Mouse (Mus musculus) ovary, adult 18-20 months (tissue): ENCODE data around the gene Rnd3.

Experiments used
- DNase-seq: peaks from one replicate; pipeline ENCODE4 v3.0.0; 2022; ENCODE audit warnings: low spot score, mixed read lengths

Gene Rnd3

DNA sequence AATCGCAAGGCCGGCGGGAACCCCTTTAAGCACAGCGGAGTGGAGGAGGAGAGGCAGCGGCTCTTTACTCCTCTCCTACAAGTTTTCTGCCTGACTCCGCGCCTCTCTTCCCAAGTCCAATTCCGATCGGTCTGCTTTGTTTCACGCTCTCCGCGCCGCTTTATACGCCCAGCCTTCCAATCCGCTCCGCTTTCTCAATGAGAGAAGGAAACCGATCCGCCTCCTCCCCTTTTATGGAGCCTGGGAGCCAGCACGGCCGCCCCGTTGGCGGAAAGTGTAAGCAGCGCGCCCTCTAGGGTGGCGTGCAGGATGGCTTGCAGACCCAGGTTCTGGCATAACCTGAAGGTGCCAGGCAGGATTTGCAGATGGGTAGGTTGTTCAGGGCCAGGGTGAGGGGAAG lies at the start of gene Rnd3:
Gene Rnd3 (minus strand): TSS at position 137 of the 400 bp plus-strand sequence.
- peak; percentile 92 for DNase-seq

DNA sequence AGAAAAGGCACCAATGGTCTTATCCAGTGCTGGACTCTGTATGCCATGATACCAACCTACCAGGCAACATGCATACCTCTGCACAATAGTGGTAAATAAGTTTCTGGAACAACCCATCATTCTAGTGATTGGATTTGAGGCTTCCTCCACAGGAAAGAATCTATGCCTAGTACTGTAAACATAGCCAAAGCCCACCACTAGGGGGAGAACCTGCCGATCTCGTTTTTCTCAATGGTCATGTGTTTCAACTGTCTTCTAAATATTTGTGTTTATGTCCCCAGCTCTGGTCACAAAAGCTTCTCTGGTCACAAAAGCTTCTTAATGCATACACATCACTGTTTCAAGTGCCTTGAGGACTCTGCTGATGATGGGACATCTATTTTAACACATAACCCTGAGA lies 43.4 kb upstream of the Rnd3 start:
- DNase-seq = no peak

DNA sequence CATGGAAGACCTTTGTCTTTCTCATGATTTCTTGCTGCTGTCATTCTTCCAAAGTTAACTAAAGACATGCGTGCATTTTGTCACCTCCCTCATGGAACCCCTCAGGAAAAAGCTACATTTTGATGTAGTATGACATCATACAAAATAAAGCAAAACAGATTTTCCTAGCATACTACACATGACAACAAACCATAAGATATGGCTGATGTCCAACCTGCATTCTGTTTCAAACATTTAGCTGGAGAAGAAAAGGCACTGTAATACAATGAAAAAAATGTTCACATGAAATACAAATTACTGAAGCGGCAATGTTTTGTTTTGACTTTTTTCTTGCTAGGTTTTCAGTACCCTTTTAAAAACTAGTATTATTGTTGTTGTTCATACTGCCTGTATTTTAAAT lies 36.9 kb upstream of the Rnd3 start:
- no peak for DNase-seq

DNA sequence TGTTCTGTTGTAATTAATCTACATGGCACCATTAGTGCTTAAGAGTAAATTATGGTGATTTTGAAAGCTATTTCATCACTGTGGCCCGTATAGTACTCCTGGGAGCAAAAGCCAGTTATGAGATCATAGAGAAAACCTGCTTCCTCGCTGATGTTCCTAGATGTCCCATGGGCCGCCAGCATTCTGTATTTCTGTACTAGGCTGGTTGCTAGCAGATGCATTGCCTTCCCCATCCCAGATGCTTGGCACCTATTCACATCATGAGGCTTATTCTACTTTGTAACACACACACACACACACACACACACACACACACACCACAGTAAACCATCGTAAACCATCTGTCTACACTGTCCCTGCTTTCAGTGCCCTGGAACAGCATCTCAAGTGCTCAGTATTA lies 34.1 kb upstream of the Rnd3 start:
- no peak for DNase-seq

GRCm38 (mm10) chr2:51181376-51181775 lies 32.5 kb upstream of the Rnd3 start:
- no peak for DNase-seq

- DNase-seq = no peak
Observed at GRCm38 (mm10) chr2:51179096-51179495, 30.2 kb upstream of the Rnd3 start.

GRCm38 (mm10) chr2:51177615-51178014 lies 28.7 kb upstream of the Rnd3 start:
- no peak for DNase-seq

GRCm38 (mm10) chr2:51175276-51175675 lies 26.4 kb upstream of the Rnd3 start:
- DNase-seq = no peak

GRCm38 (mm10) chr2:51161110-51161509 lies 12.2 kb upstream of the Rnd3 start:
- no peak for DNase-seq

DNA sequence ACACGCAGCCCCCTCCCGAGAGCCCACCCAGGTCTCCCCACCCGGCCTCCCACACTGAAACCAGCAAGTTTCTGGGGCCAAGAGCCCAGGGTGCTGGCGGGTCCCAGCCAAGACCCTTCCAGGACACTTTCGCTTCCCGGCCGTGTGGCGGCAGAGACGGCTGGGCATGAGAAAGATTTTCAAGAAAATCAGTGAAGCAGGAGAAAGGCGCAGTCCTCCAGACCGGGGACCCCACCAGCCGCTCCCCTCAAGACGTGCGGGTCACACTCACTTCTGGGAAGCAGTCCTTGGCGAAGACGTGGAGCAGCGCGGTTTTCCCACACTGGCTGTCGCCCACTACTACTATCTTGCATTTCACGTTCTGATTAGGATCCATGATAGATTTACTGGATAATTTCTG lies 457 bp downstream of the Rnd3 start:
- DNase-seq = peak; percentile 5

DNA sequence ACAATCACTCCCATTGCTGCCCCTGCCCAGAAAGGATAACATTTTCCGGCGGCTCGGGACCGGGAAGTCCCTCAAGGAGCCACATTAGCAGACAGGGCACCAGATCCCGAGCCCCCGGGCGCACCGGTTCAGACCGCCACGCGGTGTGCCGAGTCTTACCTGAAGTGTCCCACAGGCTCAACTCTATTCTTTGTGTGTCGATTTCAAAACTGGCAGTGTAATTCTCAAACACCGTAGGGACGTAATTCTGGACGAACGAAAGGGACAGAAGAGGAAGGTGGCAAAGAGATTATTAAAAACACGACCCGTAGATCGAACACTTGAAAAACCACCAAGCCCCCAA lies 875 bp downstream of the Rnd3 start:
- no peak for DNase-seq

- peak; percentile 66 for DNase-seq
Observed at GRCm38 (mm10) chr2:51147318-51148064, 1.4 kb downstream of the Rnd3 start.

DNA sequence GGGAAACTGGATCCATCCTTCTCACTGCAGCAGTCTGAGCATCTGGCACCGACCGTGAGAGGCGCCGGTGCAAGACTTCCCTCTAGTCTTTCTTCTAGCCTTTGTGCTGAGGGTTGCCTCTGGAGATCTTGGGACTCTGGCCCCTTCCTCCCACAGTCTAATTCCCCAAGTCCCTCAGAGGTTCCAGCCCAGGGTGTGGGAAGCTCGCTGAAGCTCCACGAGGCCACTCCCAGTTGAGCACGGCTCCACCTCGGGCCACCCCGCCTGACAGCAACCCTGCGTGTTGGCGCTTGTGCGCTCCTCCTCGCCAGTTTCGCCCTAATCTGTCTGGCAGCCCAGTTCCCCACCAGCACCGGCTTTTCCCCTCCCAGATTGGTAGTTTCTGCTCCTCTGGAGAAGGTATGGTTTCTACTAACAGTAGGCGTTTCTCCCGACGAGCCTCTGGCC lies 2.0 kb downstream of the Rnd3 start:
- DNase-seq = peak; percentile 59

GRCm38 (mm10) chr2:51145838-51146470 lies 3.0 kb downstream of the Rnd3 start:
- DNase-seq = no peak

DNA sequence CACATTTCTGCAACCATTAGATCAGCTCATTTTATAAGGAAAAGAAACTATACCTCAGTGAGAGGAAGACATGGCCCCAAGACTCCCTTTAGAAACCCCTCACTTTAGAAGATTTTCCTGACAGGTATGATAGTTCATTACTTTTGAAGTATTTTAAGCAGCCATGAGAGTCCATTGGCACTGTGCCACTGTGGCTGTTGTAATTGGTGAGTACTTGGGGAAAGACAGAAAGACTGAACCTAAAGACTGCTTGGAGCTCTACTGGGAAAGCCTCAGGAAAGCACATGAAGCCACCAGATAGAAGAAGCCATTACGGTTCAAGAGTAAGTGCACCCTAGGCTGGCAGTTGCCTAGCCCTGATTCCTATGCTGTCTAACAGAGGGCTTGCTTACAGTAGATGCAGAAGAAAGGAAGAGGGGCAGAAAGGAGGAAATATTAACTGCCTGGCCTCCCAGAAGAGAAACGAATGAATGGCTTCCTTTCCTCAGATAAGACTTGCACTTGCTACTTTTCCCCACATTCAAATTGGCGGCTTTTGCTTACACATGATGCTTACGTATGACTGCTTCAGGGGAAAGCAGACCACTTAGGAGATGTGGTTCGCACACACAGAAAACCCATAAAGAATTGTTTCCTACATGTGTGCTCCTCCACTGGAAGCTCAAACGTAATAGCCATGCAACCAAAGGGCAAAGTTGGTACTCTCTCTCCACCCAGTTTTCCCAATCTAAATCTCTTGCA lies 4.4 kb downstream of the Rnd3 start:
- no peak for DNase-seq

DNA sequence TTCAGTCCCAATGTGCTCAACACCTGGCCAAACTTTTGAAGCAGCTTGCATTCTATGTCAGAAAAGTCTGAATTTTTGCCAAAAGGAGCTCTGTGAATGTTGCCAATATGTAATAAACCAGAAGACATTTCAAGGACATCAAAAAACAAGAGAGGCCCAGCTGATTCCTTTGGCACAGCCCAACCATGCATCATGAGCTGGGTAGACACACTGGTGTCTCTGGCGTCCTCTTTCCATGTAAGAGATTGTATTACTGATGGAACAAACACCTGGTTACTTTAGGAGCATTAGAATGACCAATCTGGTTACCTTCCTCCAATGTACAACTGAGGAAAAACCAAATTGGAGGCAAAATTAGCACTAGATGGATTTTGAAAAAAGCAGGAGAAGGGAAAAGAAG lies 6.5 kb downstream of the Rnd3 start:
- no peak for DNase-seq

- no peak for DNase-seq
Observed at GRCm38 (mm10) chr2:51141345-51141744, 7.6 kb downstream of the Rnd3 start.

DNA sequence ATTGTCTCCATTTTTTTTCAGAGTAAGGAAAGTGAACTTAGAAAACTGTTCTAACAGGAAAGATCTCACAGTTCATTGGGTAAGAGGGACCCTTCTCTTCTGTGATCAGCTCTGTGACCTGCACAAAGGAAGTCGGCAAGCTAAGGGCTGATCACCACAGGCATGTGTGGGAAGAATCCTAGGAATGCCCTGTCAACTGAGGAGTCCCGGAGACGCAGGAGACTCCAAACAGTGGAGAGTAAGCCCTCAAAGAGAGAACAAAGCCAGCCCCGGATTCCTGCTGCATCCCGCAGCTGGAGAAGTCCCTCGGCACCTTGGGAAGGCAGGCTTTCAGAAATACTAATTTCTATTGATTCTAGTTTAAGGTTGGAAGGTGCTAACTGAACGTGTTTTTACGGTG lies 8.4 kb downstream of the Rnd3 start:
- no peak for DNase-seq

- DNase-seq = no peak
Observed at GRCm38 (mm10) chr2:51139912-51140446, 8.9 kb downstream of the Rnd3 start.

DNA sequence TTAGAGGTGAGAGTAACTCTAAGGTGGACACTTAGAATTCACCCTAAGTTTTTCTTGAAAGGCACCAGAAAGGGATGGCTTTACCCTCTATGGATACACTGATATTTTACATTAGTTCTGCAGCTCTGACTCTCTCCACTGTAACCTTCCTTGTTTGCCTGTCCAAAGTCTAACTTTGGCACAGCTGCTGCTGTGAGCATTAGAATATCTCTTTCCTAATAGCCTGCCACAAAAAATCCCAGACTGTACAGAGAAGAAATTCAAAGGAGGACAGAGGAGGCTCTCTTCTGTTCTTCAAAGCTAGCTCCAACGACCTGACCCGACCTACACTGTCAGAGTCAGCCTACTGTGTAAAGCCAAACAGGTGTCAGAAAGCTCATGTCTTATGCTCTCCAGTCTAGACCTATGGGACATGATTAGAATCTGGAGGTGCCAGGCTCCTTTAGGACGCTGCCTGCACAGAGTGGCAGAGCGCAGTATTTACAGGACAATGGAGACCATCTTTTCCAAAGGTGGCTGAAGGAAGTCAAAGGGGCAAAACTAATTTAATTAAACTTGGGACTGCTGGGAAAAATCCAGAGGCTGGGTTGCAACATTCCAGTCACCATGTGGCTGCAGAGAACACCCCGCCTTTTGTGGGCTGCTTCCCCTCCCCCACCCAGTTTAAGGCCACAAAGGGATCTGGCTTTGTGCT lies 9.5 kb downstream of the Rnd3 start:
- no peak for DNase-seq

- DNase-seq = no peak
Observed at GRCm38 (mm10) chr2:51137726-51138125, 11.2 kb downstream of the Rnd3 start.

DNA sequence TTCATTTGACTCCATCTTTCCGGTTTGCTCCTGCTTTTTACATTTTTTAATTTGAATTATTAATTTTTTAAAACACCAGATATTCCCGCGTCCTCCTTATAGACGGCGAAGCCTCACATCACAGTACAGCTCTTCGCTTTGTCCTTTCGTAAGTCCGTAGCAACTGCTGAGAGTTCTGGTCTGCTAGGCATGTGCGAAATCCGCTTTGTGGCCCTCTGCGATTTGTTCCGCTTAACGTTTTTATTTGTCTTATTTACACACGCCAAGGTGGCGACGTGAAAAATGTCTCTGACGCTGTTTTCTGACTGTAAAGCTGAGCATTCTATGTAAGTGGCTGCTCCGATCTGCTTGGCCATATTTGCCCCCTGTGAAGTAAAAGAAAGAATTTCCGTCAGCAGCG lies 16.7 kb downstream of the Rnd3 start:
- no peak for DNase-seq
